Mouse (Mus musculus) brown adipose tissue, adult 24 weeks (tissue): ENCODE results near the gene Myo15b. TPM values are rescaled to one million over a fixed set of nuclear protein-coding genes. Genes with fewer than 3 reads are reported as not detected.

ENCODE experiments used
- H3K27ac ChIP-seq: fragments of 200-500 bp; replicated peaks from 2 replicates; pipeline ENCODE4 v1.5.1; 2012; ENCODE audit warnings: low read depth, mild to moderate bottlenecking, low read length
- H3K4me1 ChIP-seq: fragments of 200-500 bp; 2 replicates; pipeline ENCODE4 v1.6.1; 2012; ENCODE audit warnings: low read length, mixed read lengths; ENCODE audit not compliant: control insufficient read depth, insufficient read depth, insufficient read length
- H3K4me3 ChIP-seq: fragments of 200-500 bp; 2 replicates; pipeline ENCODE4 v1.5.1; 2012; ENCODE audit warnings: low read depth, mild to moderate bottlenecking, low read length, moderate library complexity; ENCODE audit not compliant: insufficient read depth
- polyA plus RNA-seq: library from polyadenylated mRNA; stranded (reverse); fragments of >200 nt; gene quantifications from 2 replicates; pipeline ENCODE4 v1.2.4, GENCODE M21; 2012; ENCODE audit not compliant: missing spikeins, insufficient read depth, insufficient read length

Gene Myo15b
- polyA plus RNA-seq, 1 experiment, result not detected

DNA sequence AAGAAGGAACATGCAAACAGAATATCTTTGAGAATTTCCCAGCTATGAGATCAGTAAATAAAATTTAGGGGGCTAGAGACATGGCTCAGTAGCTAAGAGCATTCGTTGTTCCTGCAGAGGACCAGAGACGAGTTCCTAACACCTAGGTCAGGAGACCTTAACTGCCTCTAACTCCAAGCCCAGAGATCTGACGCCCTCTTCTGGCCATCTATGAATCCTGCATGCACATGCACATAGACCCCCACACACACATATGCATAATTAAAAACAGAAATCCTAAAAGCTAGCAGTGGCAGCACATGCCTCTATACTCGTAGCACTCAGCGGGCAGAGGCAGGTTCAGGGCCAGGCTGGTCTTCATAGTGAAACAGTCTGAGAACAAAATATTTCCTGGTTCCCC is 18.2 kb downstream of the Myo15b start:
- H3K4me1 ChIP-seq, result no peaks in the 10 kb centered on the region
- H3K27ac ChIP-seq, result no peak overlapping the region
- no peak overlapping the region for H3K4me3 ChIP-seq

DNA sequence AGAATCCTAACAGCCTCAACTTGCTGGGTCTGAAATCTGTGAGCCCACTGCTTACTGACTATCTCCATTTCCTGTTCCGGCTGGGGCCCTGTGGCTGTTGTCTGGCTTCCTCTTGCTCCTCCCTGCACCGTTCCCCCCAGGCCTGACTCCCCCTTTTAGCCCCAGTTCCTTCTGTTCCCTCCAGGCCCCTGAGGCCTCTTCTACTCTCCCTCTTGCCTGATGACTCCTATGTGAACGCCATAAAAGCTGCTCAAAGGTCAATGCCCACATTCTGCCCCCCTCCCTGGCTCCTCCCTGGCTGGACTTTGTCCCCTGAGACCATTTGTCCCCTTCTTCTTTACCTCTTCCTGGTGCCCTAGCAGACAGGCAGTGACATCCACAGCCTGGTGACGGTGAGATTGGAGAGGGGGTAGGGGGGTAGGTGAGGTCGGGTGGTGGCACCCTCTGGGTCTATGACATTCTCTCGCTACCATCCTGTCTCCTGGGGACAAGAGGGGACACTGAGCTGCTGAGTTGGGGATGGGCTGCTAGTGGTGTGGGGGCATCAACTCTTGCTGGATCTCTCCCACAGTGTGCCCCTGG is 19.1 kb downstream of the Myo15b start:
- Histone ChIP-seq H3K27ac (no peak overlapping the region), H3K4me1 (no peaks in the 10 kb centered on the region), H3K4me3 (no peak overlapping the region)

DNA sequence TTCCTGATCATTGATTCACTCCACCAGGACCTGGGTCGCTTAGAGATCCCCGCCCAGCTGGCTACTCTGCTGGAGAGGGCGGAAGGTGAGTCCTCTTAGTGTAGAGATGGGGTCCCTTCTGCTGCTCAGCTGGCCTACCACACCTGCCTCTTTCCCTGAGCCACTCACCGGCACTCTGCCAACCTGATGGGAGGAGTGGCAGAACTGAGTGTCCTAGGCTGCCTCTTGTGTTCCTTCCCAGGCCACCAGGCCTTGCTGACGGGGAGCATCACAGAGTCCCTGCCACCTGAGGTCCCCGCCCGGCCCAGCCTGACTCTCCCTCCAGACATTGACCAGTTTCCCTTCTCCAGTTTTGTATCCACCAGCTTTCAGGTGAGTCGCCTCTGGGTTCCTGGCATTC is 19.9 kb downstream of the Myo15b start:
- H3K27ac ChIP-seq, result no peak overlapping the region
- no peak overlapping the region for H3K4me3 ChIP-seq
- no peaks in the 10 kb centered on the region for H3K4me1 ChIP-seq

DNA sequence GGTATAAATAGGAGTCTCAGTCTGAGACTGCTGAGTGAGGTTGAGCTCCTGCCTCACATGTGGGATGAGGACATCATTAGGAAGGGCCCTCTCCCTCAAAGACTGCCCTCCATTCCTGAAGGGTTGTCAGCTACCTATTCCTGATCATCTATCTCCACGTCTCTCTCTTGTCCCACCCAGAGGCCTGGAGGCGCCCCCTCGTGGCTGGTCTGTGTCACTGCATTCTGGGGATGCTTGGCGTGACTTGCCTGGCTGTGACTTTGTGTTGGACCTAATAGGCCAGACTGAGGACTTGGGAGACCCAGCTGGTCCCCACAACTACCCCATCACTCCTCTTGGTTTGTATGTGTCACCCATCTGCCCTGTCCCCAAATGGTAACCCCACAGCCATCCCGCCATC is 22.8 kb downstream of the Myo15b start:
- H3K27ac ChIP-seq, result no peak overlapping the region
- H3K4me3 ChIP-seq, result no peak overlapping the region
- no peaks in the 10 kb centered on the region for H3K4me1 ChIP-seq

DNA sequence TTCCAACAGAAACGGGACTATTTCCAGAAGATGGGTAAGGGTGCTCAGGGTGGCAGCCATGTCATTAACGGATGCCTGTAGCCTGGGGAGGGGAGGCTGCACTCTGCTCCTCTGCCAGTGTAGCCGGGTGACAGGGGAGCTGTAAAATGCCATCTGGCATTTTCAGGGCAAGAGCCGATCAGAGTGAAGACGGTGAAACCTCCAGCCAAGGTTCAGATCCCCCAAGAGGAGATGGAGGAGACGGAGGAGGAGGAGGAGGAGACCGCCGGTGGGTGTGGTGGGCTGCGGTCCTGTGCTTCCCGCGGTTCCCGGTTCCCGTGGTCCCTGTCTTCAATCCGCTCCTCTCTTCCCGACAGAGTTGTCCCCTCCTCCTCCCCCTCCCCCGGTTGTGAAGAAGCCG is 25.0 kb downstream of the Myo15b start:
- Histone ChIP-seq H3K4me3 (no peak overlapping the region), H3K27ac (no peak overlapping the region), H3K4me1 (no peaks in the 10 kb centered on the region)

DNA sequence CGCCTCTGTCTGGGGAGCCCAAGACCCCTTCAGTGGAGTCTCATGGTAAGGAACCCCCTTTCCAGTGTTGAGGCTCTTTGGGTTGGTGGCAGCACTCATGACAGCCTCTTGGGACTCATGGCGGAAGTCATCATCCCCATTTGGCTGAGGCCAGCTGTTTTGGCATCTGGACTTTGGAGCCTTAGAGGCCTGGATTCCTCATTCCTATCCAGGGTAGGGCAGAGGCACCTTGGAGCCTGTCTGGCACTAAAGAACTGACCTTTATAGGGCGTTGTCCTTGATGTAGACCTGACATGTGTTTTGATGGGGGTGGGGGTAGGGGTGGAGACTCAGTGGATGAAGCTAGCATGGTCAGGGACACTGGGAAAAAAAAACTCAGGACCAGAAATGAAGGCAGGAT is 26.2 kb downstream of the Myo15b start:
- Histone ChIP-seq H3K4me3 (no peak overlapping the region), H3K27ac (no peak overlapping the region)

DNA sequence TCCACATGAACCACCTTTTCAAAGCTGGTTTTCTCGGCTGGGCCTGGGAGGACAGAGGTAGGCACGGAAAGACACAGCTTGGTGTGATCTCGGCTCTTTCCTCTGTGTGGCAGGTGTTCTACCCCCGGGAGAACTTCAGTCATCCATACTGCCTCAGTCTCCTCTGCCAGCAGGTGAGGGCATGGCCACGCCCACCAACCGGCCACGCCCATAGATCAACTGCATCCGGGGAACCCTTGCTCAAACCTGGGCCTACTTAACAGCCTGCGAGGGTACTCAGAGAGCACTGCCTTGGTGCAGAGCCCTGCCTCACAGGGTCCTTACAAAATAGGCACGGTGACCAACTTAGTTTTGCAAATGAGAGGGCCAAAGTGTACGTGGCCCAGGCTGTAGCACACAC is 27.1 kb downstream of the Myo15b start:
- Histone ChIP-seq H3K27ac (no peak overlapping the region), H3K4me3 (no peak overlapping the region), H3K4me1 (no peaks in the 10 kb centered on the region)

More for the DNA sequence above, 26.2 kb downstream of the Myo15b start:
- no peaks in the 10 kb centered on the region for H3K4me1 ChIP-seq

DNA sequence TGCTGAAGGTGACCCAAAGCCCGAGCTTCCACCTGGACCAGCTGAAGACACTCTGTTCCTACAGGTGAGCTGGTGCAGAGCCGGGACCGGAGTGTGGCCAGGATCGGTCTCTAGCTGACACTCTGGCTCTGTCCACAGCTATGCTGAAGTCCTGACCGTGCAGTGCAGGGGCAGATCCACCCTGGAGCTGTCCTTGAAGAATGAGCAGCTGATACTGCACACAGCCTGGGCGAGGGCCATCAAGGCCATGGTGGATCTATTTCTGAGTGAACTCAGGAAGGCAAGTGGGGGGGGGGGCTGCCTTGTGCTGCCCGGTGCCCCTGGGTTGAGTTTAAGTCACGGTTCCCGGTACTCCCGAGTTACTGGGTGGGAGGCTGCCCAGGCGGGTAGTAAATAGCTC is 28.2 kb downstream of the Myo15b start:
- no peak overlapping the region for H3K27ac ChIP-seq
- H3K4me3 ChIP-seq, result no peak overlapping the region
- H3K4me1 ChIP-seq, result no peaks in the 10 kb centered on the region

DNA sequence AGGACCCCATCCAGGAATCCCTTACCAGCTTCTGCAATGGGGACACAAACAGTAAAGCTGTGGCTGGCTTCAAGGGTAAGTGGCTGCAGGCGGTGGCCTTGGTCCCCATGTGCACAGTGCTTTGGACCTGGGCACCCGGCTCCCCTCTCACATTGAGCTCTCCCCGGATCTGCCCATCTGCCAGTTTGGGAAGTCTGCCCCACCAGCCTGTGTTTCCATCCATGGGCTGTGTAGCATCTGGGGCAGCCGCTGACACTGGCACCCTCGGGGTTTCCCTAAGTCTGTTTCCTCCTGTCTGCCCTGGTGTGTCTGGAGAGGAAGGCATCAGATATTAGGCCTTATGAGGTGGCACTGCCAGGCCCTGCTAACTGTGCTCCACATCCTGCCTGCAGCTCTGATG is 29.8 kb downstream of the Myo15b start:
- Histone ChIP-seq H3K4me3 (no peak overlapping the region), H3K27ac (no peak overlapping the region), H3K4me1 (no peaks in the 10 kb centered on the region)

DNA sequence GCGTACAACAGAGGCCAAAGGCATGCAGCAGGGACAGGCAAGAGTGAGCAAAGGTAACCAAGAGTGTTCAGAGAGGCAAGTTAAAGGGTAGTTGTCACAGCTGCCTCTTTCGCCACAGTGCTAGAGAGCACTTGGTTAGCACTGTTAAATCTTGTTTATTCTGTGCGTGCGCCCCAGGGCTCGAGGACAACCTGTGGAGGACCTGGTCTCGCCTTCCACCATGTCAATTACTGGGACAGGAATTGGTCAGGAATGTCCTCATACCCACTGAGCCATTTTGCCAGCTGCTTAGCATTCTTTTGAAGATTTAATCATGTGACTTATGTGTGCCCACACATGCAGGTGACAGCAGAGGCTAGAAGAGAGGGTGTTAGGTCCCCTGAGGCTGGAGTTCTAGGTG is 31.0 kb downstream of the Myo15b start:
- Histone ChIP-seq H3K27ac (no peak overlapping the region), H3K4me3 (no peak overlapping the region), H3K4me1 (no peaks in the 10 kb centered on the region)

DNA sequence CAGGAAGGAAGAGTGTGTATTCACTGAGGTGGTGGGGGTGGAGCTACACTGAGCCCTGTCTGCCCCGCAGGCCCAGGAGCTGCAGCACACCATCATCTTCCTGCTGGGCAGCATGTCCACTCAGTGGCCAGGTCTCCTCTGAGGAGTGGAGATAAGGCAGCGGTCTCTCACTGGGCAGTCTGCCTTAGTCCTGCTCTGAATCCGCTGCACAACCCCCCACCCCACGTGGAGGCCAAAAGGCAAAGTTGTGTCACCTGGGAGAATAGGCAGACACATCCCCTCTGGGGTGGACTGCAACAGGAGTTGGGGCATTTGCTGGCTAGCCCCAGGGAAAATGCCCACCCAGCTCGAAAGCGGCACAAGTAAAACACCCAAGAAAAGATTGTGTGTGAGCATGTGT is 34.0 kb downstream of the Myo15b start:
- Histone ChIP-seq H3K4me1 (no peaks in the 10 kb centered on the region), H3K4me3 (no peak overlapping the region), H3K27ac (no peak overlapping the region)

DNA sequence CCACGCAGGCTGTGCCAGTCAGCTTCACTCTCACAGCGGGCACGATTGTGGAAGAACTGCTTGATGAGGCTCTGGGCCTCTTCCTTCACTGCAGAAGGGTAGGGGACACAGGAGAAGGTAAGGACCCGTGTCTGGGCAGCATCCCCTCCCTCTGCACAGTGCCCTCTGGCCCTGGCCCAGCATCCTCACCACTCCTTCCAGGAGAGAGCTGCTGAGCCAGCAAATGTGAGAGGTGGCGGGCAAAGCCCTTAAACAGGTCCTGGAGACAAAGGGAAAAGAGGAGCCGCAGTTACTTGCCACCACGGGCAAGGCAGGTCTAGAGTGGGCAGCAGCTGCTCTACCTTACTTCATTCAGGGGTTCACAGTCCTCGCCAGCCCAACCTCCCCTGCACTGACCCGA is 34.9 kb downstream of the Myo15b start:
- H3K27ac ChIP-seq, result no peak overlapping the region
- no peaks in the 10 kb centered on the region for H3K4me1 ChIP-seq
- H3K4me3 ChIP-seq, result no peak overlapping the region

DNA sequence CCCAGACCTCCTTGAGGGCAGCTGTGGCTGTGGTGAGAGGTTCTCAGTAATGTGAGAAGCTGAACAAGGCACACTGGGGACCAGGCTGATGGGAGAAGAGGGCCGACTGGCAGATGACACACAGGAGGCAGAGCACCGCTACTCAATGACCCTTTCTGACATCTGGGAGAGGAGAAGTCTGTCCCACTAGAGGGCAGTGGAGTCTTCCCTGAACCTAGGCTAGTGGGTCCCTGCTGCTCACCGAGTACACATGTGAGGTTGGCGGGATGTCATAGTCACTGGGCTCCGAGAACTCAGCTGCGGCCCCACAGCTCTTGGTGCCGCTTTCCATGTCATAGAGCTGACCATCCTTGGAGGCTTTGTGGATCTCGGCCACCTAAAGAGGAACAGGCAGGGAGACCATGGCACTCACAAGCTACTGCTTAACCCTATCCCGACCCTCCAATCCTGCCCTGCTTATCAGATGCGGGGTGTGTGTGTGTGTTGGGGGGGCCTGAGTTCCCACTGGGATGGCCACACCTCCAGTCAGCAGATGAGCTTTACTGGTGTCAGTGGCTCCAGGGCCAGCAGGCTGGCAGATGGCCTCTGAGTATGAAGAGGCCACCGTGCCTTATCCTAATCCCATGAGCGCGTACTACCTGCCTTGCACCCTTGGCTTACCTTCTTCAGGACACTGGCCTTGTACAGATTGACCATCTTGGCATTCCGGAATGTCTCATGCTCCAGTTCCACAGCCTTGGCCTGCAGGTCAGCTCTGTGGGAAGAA is 36.7 kb downstream of the Myo15b start:
- Histone ChIP-seq H3K4me1 (no peaks in the 10 kb centered on the region; the same call in 1 of the 2 replicates), H3K27ac (no peak overlapping the region), H3K4me3 (no peak overlapping the region)

DNA sequence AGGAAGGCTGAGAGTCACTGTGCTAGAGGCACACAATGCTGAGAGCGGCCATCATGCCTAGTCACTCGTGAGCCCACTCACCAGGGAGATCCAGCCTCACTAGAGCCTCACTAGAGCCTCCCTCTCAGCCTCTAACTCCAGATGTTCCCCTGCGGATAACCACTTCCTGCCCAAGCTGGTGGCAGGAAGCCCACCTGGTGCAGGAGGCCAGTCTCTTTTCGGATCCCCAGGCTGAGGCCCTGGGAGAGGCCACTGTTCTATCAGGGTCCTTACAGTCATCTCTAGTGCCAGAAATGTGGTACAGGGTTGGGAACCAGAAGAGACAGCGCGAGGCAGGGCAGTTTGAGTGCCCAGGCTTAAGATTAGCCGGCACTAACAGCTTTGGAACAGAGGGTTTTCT is 40.2 kb downstream of the Myo15b start:
- H3K4me1 ChIP-seq, result no peaks in the 10 kb centered on the region; the same call in 1 of the 2 replicates
- no peak overlapping the region for H3K4me3 ChIP-seq
- H3K27ac ChIP-seq, result no peak overlapping the region

DNA sequence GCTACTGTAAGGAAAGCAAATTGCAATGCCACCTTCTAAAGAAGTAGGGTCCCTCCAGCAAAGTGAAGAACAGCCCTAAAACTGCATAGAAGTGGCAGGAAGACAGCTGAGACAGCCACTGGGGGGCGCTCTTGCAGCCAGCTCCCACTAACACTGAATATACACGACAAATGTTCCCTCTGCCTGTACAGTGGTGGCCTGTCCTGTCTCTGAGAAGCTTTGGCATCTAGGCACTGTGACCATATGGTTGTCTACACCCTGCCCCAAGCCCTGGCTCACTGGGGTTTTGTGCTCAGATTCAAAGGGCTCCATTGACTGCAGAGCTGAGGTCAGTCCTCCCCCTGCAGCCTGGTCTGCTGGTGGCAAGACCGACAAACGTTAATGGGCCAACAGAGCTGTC is 40.7 kb downstream of the Myo15b start:
- no peaks in the 10 kb centered on the region; the same call in 1 of the 2 replicates for H3K4me1 ChIP-seq
- H3K27ac ChIP-seq, result no peak overlapping the region
- H3K4me3 ChIP-seq, result no peak overlapping the region
